Comparison of ENCODE assay signal across 24 mouse cellular contexts in the genomic region with DNA sequence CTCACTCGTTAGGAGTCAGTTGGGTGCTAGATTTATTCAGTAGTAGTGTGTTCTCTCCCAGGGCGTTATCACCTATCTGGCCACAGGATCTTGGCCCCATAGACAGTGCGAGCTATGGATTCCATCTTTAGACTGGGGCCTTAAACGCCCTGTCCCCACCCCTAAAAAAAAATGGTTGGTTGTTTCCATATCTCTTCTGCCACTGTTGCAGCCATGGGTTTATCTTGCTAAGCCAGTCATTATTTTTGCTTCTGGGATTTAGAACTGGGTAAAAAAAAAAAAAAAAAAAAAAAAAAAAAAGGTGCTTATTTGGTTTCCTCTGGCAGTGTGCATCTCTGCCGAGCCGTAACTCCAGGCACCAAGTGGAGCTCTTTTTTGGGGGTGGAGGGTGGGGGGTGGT. TPM values are rescaled to one million over a fixed set of nuclear protein-coding genes. Genes with fewer than 3 reads are reported as not detected.
DNase-seq lines count a peak whose midpoint lies in the region; ATAC-seq and TF ChIP-seq lines count a peak whose summit lies in the region.
"Had no signal": no experiment of that assay in that cellular context is flagged by ENCODE, and none has a peak within 500 bp of the region (broad histone marks: within the 10 kb centered on the region; RNA-seq: fewer than 3 reads in every experiment).

No protein-coding gene starts in this region.

- no peak for DNase-seq in forebrain, postnatal 0 days
- no peak for DNase-seq in layer of hippocampus, adult 2 months (ENCODE audit: low spot score in 2 of 2)
- DNase-seq in layer of hippocampus, adult 18-20 months (ENCODE audit: low spot score in 2 of 2) = no peak
- no peak for DNase-seq in testis, postnatal 10 days (ENCODE audit: low spot score)
- no peak for DNase-seq in embryonic facial prominence, embryonic 10.5 days (ENCODE audit: low spot score)
- DNase-seq: adrenal gland, adult 8-10 months; adrenal gland, postnatal 14 days; adrenal gland, postnatal 36 days; B cell, adult 2 months; cerebellum, adult 11-12 months; cerebellum, adult 9-10 months; cerebellum, postnatal 10 days; cerebellum, postnatal 25 days had no signal

- H3K4me3 ChIP-seq in forebrain, embryonic 13.5 days = no peak overlapping the region
- no peak overlapping the region for H3K4me3 ChIP-seq in forebrain, postnatal 0 days (ENCODE audit: low read depth, low read length)
- H3K4me3 ChIP-seq in layer of hippocampus, adult 2 months = peak overlapping the region; percentile 11
- H3K4me3 ChIP-seq in testis, adult 2 months (ENCODE audit: control insufficient read depth, low read depth, low read length) = peak overlapping the region; percentile 2; the same call in 1 of the 2 replicates
- H3K4me3 ChIP-seq in embryonic facial prominence, embryonic 10.5 days = no peak overlapping the region
- H3K4me3 ChIP-seq: embryonic facial prominence, embryonic 13.5 days; embryonic facial prominence, embryonic 15.5 days; erythroblast, embryonic 14.5 days; forebrain, embryonic 10.5 days; forebrain, embryonic 15.5 days had no signal

- no peak for TF ChIP-seq CTCF in forebrain, postnatal 0 days (IDR thresholded peaks at IDR 0.05; ENCODE audit: low read depth)
- TF ChIP-seq CTCF in layer of hippocampus, adult 2 months (conservative IDR thresholded peaks at IDR 0.05) = no peak
- TF ChIP-seq CTCF in testis, adult 2 months (IDR thresholded peaks at IDR 0.05; ENCODE audit: control insufficient read depth, insufficient read depth, insufficient replicate concordance, low read depth, low read length) = no peak

- H3K27me3 ChIP-seq in forebrain, embryonic 13.5 days = no peaks in the 10 kb centered on the region
- no peaks in the 10 kb centered on the region for H3K27me3 ChIP-seq in forebrain, postnatal 0 days (ENCODE audit: insufficient read depth, low read length)
- no peaks in the 10 kb centered on the region for H3K27me3 ChIP-seq in testis, adult 2 months (ENCODE audit: control insufficient read depth, insufficient read depth, low read length)
- no peaks in the 10 kb centered on the region for H3K27me3 ChIP-seq in embryonic facial prominence, embryonic 10.5 days (replicated peaks; ENCODE audit: low read depth, poor library complexity, severe bottlenecking)
- H3K27me3 ChIP-seq: CH12.LX; embryonic facial prominence, embryonic 13.5 days; embryonic facial prominence, embryonic 15.5 days; forebrain, embryonic 15.5 days had no signal

- 84% methylated on average over 6 of the region's 6 CpGs for WGBS in forebrain, embryonic 13.5 days
- 87% methylated on average over 6 of the region's 6 CpGs for WGBS in forebrain, postnatal 0 days
- WGBS in embryonic facial prominence, embryonic 10.5 days = 88% methylated on average over 6 of the region's 6 CpGs

- no peak overlapping the region for H3K27ac ChIP-seq in forebrain, embryonic 13.5 days
- H3K27ac ChIP-seq in forebrain, postnatal 0 days (ENCODE audit: low read depth, low read length) = no peak overlapping the region
- H3K27ac ChIP-seq in layer of hippocampus, adult 2 months = peak overlapping the region; percentile 46; the same call in 1 of the 2 replicates
- no peak overlapping the region for H3K27ac ChIP-seq in testis, adult 2 months (ENCODE audit: control insufficient read depth, insufficient read depth, low read depth, low read length)
- no peak overlapping the region for H3K27ac ChIP-seq in embryonic facial prominence, embryonic 10.5 days (replicated peaks)
- H3K27ac ChIP-seq: embryonic facial prominence, embryonic 13.5 days; embryonic facial prominence, embryonic 15.5 days; forebrain, embryonic 10.5 days; forebrain, embryonic 15.5 days had no signal

- no peaks in the 10 kb centered on the region for H3K4me1 ChIP-seq in forebrain, embryonic 13.5 days
- H3K4me1 ChIP-seq in forebrain, postnatal 0 days (ENCODE audit: insufficient read depth) = no peaks in the 10 kb centered on the region
- peaks cover 4% of the 10 kb centered on the region; the same call in 1 of the 2 replicates for H3K4me1 ChIP-seq in testis, adult 2 months (ENCODE audit: control insufficient read depth, insufficient read depth, low read length)
- H3K4me1 ChIP-seq in embryonic facial prominence, embryonic 10.5 days = peaks cover 6% of the 10 kb centered on the region; the same call in 1 of the 2 replicates
- H3K4me1 ChIP-seq: embryonic facial prominence, embryonic 13.5 days; embryonic facial prominence, embryonic 15.5 days; forebrain, embryonic 15.5 days had no signal

- no peaks in the 10 kb centered on the region for H3K36me3 ChIP-seq in forebrain, embryonic 13.5 days (ENCODE audit: poor library complexity, severe bottlenecking)
- H3K36me3 ChIP-seq in forebrain, postnatal 0 days (ENCODE audit: insufficient read depth) = no peaks in the 10 kb centered on the region
- peaks cover 1% of the 10 kb centered on the region for H3K36me3 ChIP-seq in testis, adult 2 months (ENCODE audit: control insufficient read depth, insufficient read depth, low read length)
- no peaks in the 10 kb centered on the region for H3K36me3 ChIP-seq in embryonic facial prominence, embryonic 10.5 days (replicated peaks)
- H3K36me3 ChIP-seq: embryonic facial prominence, embryonic 13.5 days; embryonic facial prominence, embryonic 15.5 days; forebrain, embryonic 10.5 days; forebrain, embryonic 15.5 days; G1E had no signal

- no peak overlapping the region for H3K4me2 ChIP-seq in forebrain, embryonic 13.5 days
- H3K4me2 ChIP-seq in forebrain, postnatal 0 days (ENCODE audit: low read depth) = no peak overlapping the region
- H3K4me2 ChIP-seq: embryonic facial prominence, embryonic 13.5 days; embryonic facial prominence, embryonic 15.5 days; forebrain, embryonic 15.5 days had no signal

- no peak for TF ChIP-seq POLR2A in testis, adult 2 months (IDR thresholded peaks at IDR 0.05; ENCODE audit: control insufficient read depth, low read depth, low read length)

- peak; percentile 21; the same call in 1 of the 2 replicates for ATAC-seq in forebrain, embryonic 13.5 days
- ATAC-seq in forebrain, postnatal 0 days = no peak
- peak; percentile 73 for ATAC-seq in megakaryocyte-erythroid progenitor cell, adult 5-6 weeks (replicated peaks; ENCODE audit: low FRiP score, low TSS enrichment, poor library complexity, severe bottlenecking)
- ATAC-seq: CD4-positive, CD25-positive, alpha-beta regulatory T cell, adult 4 months had no signal

- no peak overlapping the region for H3K9ac ChIP-seq in forebrain, embryonic 13.5 days
- no peak overlapping the region for H3K9ac ChIP-seq in forebrain, postnatal 0 days
- H3K9ac ChIP-seq: embryonic facial prominence, embryonic 13.5 days; embryonic facial prominence, embryonic 15.5 days; forebrain, embryonic 15.5 days had no signal

- no peaks in the 10 kb centered on the region for H3K9me3 ChIP-seq in forebrain, embryonic 13.5 days (replicated peaks)
- H3K9me3 ChIP-seq in forebrain, postnatal 0 days (ENCODE audit: low read length) = no peaks in the 10 kb centered on the region
- H3K9me3 ChIP-seq in embryonic facial prominence, embryonic 10.5 days = no peaks in the 10 kb centered on the region
- H3K9me3 ChIP-seq: embryonic facial prominence, embryonic 13.5 days; embryonic facial prominence, embryonic 15.5 days; forebrain, embryonic 10.5 days; forebrain, embryonic 15.5 days; G1E had no signal

RNA-seq across cellular contexts. Expression of a gene that starts 10.0 kb away (rescaled TPM):
- polyA plus RNA-seq in forebrain, embryonic 13.5 days (2015; fragmentation: Nextera tagmentation; extraction: Ambion mirVana) = 20.1 and 20.8 TPM in 2 replicates
- 37.3 and 41.5 TPM in 2 replicates for total RNA-seq in forebrain, postnatal 0 days (2014; rRNA removed)
- polyA plus RNA-seq in forebrain, postnatal 0 days (2015; fragmentation: Nextera tagmentation; extraction: Ambion mirVana) = 44.8 and 56.2 TPM in 2 replicates
- 100 to 1,000 TPM; 168 to 183 TPM for total RNA-seq in layer of hippocampus, adult 2 months (2021)
- total RNA-seq in layer of hippocampus, adult 18-20 months (2021) = 100 to 1,000 TPM; 171 to 195 TPM
- polyA plus RNA-seq in testis, adult 2 months (2012; rRNA removed) = 3.3 and 3.7 TPM in 2 replicates
- 57.0 and 60.8 TPM in 2 replicates for total RNA-seq in megakaryocyte-erythroid progenitor cell, adult 5-6 weeks (2014; fragmentation: Nextera tagmentation)
- 26.7 and 44.2 TPM in 2 replicates for total RNA-seq in megakaryocyte-erythroid progenitor cell, adult 5-6 weeks (2017)
- polyA plus RNA-seq in embryonic facial prominence, embryonic 10.5 days (2016; fragmentation: Nextera tagmentation; extraction: Ambion mirVana) = 21.3 and 25.1 TPM in 2 replicates

RNA-seq across cellular contexts. Expression of a gene that starts 19.3 kb away (rescaled TPM):
- polyA plus RNA-seq in forebrain, embryonic 13.5 days (2015; fragmentation: Nextera tagmentation; extraction: Ambion mirVana) = 1.6 and 1.9 TPM in 2 replicates
- total RNA-seq in forebrain, postnatal 0 days (2014; rRNA removed) = 1.2 and 2.2 TPM in 2 replicates
- 1.1 and 1.8 TPM in 2 replicates for polyA plus RNA-seq in forebrain, postnatal 0 days (2015; fragmentation: Nextera tagmentation; extraction: Ambion mirVana)
- total RNA-seq in layer of hippocampus, adult 2 months (2021) = 1 to 10 TPM; 1.3 to 1.7 TPM
- total RNA-seq in layer of hippocampus, adult 18-20 months (2021) = 1 to 10 TPM in 1 of 2 experiments, under 1 TPM in 1; 0.96 to 1.1 TPM
- 70.4 and 74.1 TPM in 2 replicates for polyA plus RNA-seq in testis, adult 2 months (2012; rRNA removed)
- total RNA-seq in megakaryocyte-erythroid progenitor cell, adult 5-6 weeks (2014; fragmentation: Nextera tagmentation) = not detected in 2 replicates
- not detected in 2 replicates for total RNA-seq in megakaryocyte-erythroid progenitor cell, adult 5-6 weeks (2017)
- 1.4 and 1.7 TPM in 2 replicates for polyA plus RNA-seq in embryonic facial prominence, embryonic 10.5 days (2016; fragmentation: Nextera tagmentation; extraction: Ambion mirVana)
- polyA plus RNA-seq: erythroblast, embryonic 14.5 days had no signal

RNA-seq across cellular contexts. Expression of a gene that starts 36.9 kb away (rescaled TPM):
- 251 and 271 TPM in 2 replicates for polyA plus RNA-seq in forebrain, embryonic 13.5 days (2015; fragmentation: Nextera tagmentation; extraction: Ambion mirVana)
- total RNA-seq in forebrain, postnatal 0 days (2014; rRNA removed) = 199 and 203 TPM in 2 replicates
- 89.9 and 109 TPM in 2 replicates for polyA plus RNA-seq in forebrain, postnatal 0 days (2015; fragmentation: Nextera tagmentation; extraction: Ambion mirVana)
- total RNA-seq in layer of hippocampus, adult 2 months (2021) = 100 to 1,000 TPM; 103 to 117 TPM
- 100 to 1,000 TPM; 118 to 124 TPM for total RNA-seq in layer of hippocampus, adult 18-20 months (2021)
- 24.7 and 30.4 TPM in 2 replicates for polyA plus RNA-seq in testis, adult 2 months (2012; rRNA removed)
- 99.9 and 114 TPM in 2 replicates for total RNA-seq in megakaryocyte-erythroid progenitor cell, adult 5-6 weeks (2014; fragmentation: Nextera tagmentation)
- total RNA-seq in megakaryocyte-erythroid progenitor cell, adult 5-6 weeks (2017) = 90.6 and 112 TPM in 2 replicates
- 291 and 321 TPM in 2 replicates for polyA plus RNA-seq in embryonic facial prominence, embryonic 10.5 days (2016; fragmentation: Nextera tagmentation; extraction: Ambion mirVana)

RNA-seq across cellular contexts. Expression of a gene that starts 54.3 kb away (rescaled TPM):
- 94.7 and 101 TPM in 2 replicates for polyA plus RNA-seq in forebrain, embryonic 13.5 days (2015; fragmentation: Nextera tagmentation; extraction: Ambion mirVana)
- total RNA-seq in forebrain, postnatal 0 days (2014; rRNA removed) = 83.0 and 100 TPM in 2 replicates
- polyA plus RNA-seq in forebrain, postnatal 0 days (2015; fragmentation: Nextera tagmentation; extraction: Ambion mirVana) = 81.1 and 81.4 TPM in 2 replicates
- 10 to 100 TPM; 11.8 to 13.1 TPM for total RNA-seq in layer of hippocampus, adult 2 months (2021)
- total RNA-seq in layer of hippocampus, adult 18-20 months (2021) = 10 to 100 TPM; 10.8 to 11.1 TPM
- polyA plus RNA-seq in testis, adult 2 months (2012; rRNA removed) = 245 and 266 TPM in 2 replicates
- 14.2 and 14.9 TPM in 2 replicates for total RNA-seq in megakaryocyte-erythroid progenitor cell, adult 5-6 weeks (2014; fragmentation: Nextera tagmentation)
- 4.2 and 11.2 TPM in 2 replicates for total RNA-seq in megakaryocyte-erythroid progenitor cell, adult 5-6 weeks (2017)
- polyA plus RNA-seq in embryonic facial prominence, embryonic 10.5 days (2016; fragmentation: Nextera tagmentation; extraction: Ambion mirVana) = 77.2 and 81.4 TPM in 2 replicates

RNA-seq across cellular contexts. Expression of a gene that starts 55.3 kb away (rescaled TPM):
- polyA plus RNA-seq in forebrain, embryonic 13.5 days (2015; fragmentation: Nextera tagmentation; extraction: Ambion mirVana) = 283 and 285 TPM in 2 replicates
- 104 and 111 TPM in 2 replicates for total RNA-seq in forebrain, postnatal 0 days (2014; rRNA removed)
- polyA plus RNA-seq in forebrain, postnatal 0 days (2015; fragmentation: Nextera tagmentation; extraction: Ambion mirVana) = 232 and 248 TPM in 2 replicates
- 100 to 1,000 TPM; 242 to 257 TPM for total RNA-seq in layer of hippocampus, adult 2 months (2021)
- total RNA-seq in layer of hippocampus, adult 18-20 months (2021) = 100 to 1,000 TPM; 223 to 252 TPM
- 104 and 150 TPM in 2 replicates for polyA plus RNA-seq in testis, adult 2 months (2012; rRNA removed)
- 133 and 176 TPM in 2 replicates for total RNA-seq in megakaryocyte-erythroid progenitor cell, adult 5-6 weeks (2014; fragmentation: Nextera tagmentation)
- 139 and 147 TPM in 2 replicates for total RNA-seq in megakaryocyte-erythroid progenitor cell, adult 5-6 weeks (2017)
- 272 and 279 TPM in 2 replicates for polyA plus RNA-seq in embryonic facial prominence, embryonic 10.5 days (2016; fragmentation: Nextera tagmentation; extraction: Ambion mirVana)

Comparison
In these comparisons a context has a peak if more than half of its experiments do, and no peak if none do; other contexts are left out.
1. H3K4me3 ChIP-seq: peak in layer of hippocampus, adult 2 months (single experiment) and testis, adult 2 months (single experiment); none in forebrain, embryonic 13.5 days (single experiment), forebrain, postnatal 0 days (single experiment) and embryonic facial prominence, embryonic 10.5 days (single experiment).